Comparison of ENCODE assay signal across 9 mouse cellular contexts in genomic region chr4:147902906-147903500, GRCm38 (mm10). TPM values are rescaled to one million over a fixed set of nuclear protein-coding genes. Genes with fewer than 3 reads are reported as not detected.
DNase-seq lines count a peak whose midpoint lies in the region; ATAC-seq and TF ChIP-seq lines count a peak whose summit lies in the region.
"Had no signal": no experiment of that assay in that cellular context is flagged by ENCODE, and none has a peak within 500 bp of the region (broad histone marks: within the 10 kb centered on the region; RNA-seq: fewer than 3 reads in every experiment).

No protein-coding gene starts in this region.

- no peak for DNase-seq in heart, adult 8-10 months (ENCODE audit: low spot score)
- DNase-seq in testis, postnatal 14 days (ENCODE audit: low spot score): no peak
- peak; percentile 49 to 53 for DNase-seq in kidney, postnatal 36 days
- peak; percentile 66 for DNase-seq in yolk sac, embryonic 10.5 days (ENCODE audit: low spot score)
- no peak for DNase-seq in left cerebral cortex, postnatal 36 days (ENCODE audit: low spot score in 2 of 2)
- no peak for DNase-seq in left cerebral cortex, postnatal 25 days (ENCODE audit: low spot score in 2 of 2)
- DNase-seq: cerebellum, adult 8-10 months had no signal

- H3K36me3 ChIP-seq in heart, embryonic 14.5 days (ENCODE audit: control insufficient read depth, insufficient read depth, low read length): peaks cover 53% of the 10 kb centered on the region
- H3K36me3 ChIP-seq in testis, adult 2 months (ENCODE audit: control insufficient read depth, insufficient read depth, low read length): peaks cover 4% of the 10 kb centered on the region

- 86% methylated on average over 12 of the region's 12 CpGs for WGBS in heart, embryonic 14.5 days

- peaks cover 28 to 39% of the 10 kb centered on the region in 2 experiments for H3K4me1 ChIP-seq in heart, embryonic 14.5 days (ENCODE audit: control insufficient read depth in 2 of 2, insufficient read depth in 2 of 2, low read length in 2 of 2)
- peaks cover 13% of the 10 kb centered on the region for H3K4me1 ChIP-seq in testis, adult 2 months (ENCODE audit: control insufficient read depth, insufficient read depth, low read length)

- H3K9me3 ChIP-seq in heart, embryonic 14.5 days (ENCODE audit: control insufficient read depth, low read length): no peaks in the 10 kb centered on the region

- H3K4me3 ChIP-seq in heart, embryonic 14.5 days (ENCODE audit: control insufficient read depth in 1 of 2, insufficient read depth in 1 of 2, low read depth in 1 of 2, low read length in 2 of 2): peak overlapping the region; percentile 85 to 96; a peak in 2 of 4 replicates
- H3K4me3 ChIP-seq in testis, adult 2 months (ENCODE audit: control insufficient read depth, low read depth, low read length): peak overlapping the region; percentile 100

- no peaks in the 10 kb centered on the region for H3K27me3 ChIP-seq in heart, embryonic 14.5 days (ENCODE audit: control insufficient read depth, insufficient read depth, low read length)
- H3K27me3 ChIP-seq in testis, adult 2 months (ENCODE audit: control insufficient read depth, insufficient read depth, low read length): no peaks in the 10 kb centered on the region

- intact Hi-C loops in left cerebral cortex, postnatal 36 days (cut with DNase I): no loop called here
- intact Hi-C loops in left cerebral cortex, postnatal 25 days (cut with DNase I): no loop called here

- TF ChIP-seq POLR2A in testis, adult 2 months (IDR thresholded peaks at IDR 0.05; ENCODE audit: control insufficient read depth, low read depth, low read length): no peak

- H3K9ac ChIP-seq in heart, embryonic 14.5 days (ENCODE audit: low read length): peak overlapping the region; percentile 97; the same call in 1 of the 2 replicates

- H3K27ac ChIP-seq in heart, embryonic 14.5 days (replicated peaks in 1 of 2; ENCODE audit: control insufficient read depth in 1 of 2, insufficient read depth in 1 of 2, low read depth in 2 of 2, low read length in 2 of 2): no peak overlapping the region
- H3K27ac ChIP-seq in testis, adult 2 months (ENCODE audit: control insufficient read depth, insufficient read depth, low read depth, low read length): no peak overlapping the region

- H3K4me2 ChIP-seq in heart, embryonic 14.5 days (ENCODE audit: low read length): peak overlapping the region; percentile 78

- no peak for ATAC-seq in heart, embryonic 14.5 days (ENCODE audit: insufficient number of reproducible peaks, insufficient read depth, low FRiP score, low read depth)

- TF ChIP-seq CTCF in testis, adult 2 months (IDR thresholded peaks at IDR 0.05; ENCODE audit: control insufficient read depth, insufficient read depth, insufficient replicate concordance, low read depth, low read length): no peak

RNA-seq across cellular contexts. Expression of gene Mfn2, which starts 1.5 kb away (rescaled TPM):
- 107 and 117 TPM in 2 replicates for polyA plus RNA-seq in heart, embryonic 14.5 days (2014; fragmentation: Nextera tagmentation; extraction: Ambion mirVana)
- total RNA-seq in heart, adult 8-10 months (2022): 100 to 1,000 TPM; 664 to 803 (median 747) TPM
- 142 and 153 TPM in 2 replicates for polyA plus RNA-seq in testis, adult 2 months (2012; rRNA removed)
- 100 to 1,000 TPM; 181 to 206 TPM for total RNA-seq in left cerebral cortex, postnatal 36 days (2021)
- total RNA-seq in left cerebral cortex, postnatal 25 days (2021): 100 to 1,000 TPM; 187 to 193 TPM

RNA-seq across cellular contexts. Expression of gene Plod1, which starts 33.6 kb away (rescaled TPM):
- 50.1 and 50.7 TPM in 2 replicates for polyA plus RNA-seq in heart, embryonic 14.5 days (2014; fragmentation: Nextera tagmentation; extraction: Ambion mirVana)
- 10 to 100 TPM; 52.7 to 66.9 (median 61.3) TPM for total RNA-seq in heart, adult 8-10 months (2022)
- polyA plus RNA-seq in testis, adult 2 months (2012; rRNA removed): 7.2 and 8.8 TPM in 2 replicates
- total RNA-seq in left cerebral cortex, postnatal 36 days (2021): 10 to 100 TPM; 15.7 to 16.5 TPM
- total RNA-seq in left cerebral cortex, postnatal 25 days (2021): 10 to 100 TPM; 17.6 to 19.9 TPM

RNA-seq across cellular contexts. Expression of gene Fv1, which starts 34.2 kb away (rescaled TPM):
- polyA plus RNA-seq in heart, embryonic 14.5 days (2014; fragmentation: Nextera tagmentation; extraction: Ambion mirVana): 8.8 and 9.2 TPM in 2 replicates
- 10 to 100 TPM; 17.8 to 23.1 (median 20.2) TPM for total RNA-seq in heart, adult 8-10 months (2022)
- polyA plus RNA-seq in testis, adult 2 months (2012; rRNA removed): 1.4 and 1.8 TPM in 2 replicates
- 1 to 10 TPM; 8.7 to 9.5 TPM for total RNA-seq in left cerebral cortex, postnatal 36 days (2021)
- 1 to 10 TPM; 8.9 to 9.5 TPM for total RNA-seq in left cerebral cortex, postnatal 25 days (2021)

RNA-seq across cellular contexts. Expression of gene Miip, which starts 34.4 kb away (rescaled TPM):
- 18.9 and 23.0 TPM in 2 replicates for polyA plus RNA-seq in heart, embryonic 14.5 days (2014; fragmentation: Nextera tagmentation; extraction: Ambion mirVana)
- total RNA-seq in heart, adult 8-10 months (2022): 1 to 10 TPM; 6.0 to 9.4 (median 7.2) TPM
- 96.6 and 116 TPM in 2 replicates for polyA plus RNA-seq in testis, adult 2 months (2012; rRNA removed)
- 10 to 100 TPM; 12.8 to 22.4 TPM for total RNA-seq in left cerebral cortex, postnatal 36 days (2021)
- total RNA-seq in left cerebral cortex, postnatal 25 days (2021): 10 to 100 TPM; 16.2 to 18.3 TPM

RNA-seq across cellular contexts. Expression of gene 2510039O18Rik, which starts 37.7 kb away (rescaled TPM):
- polyA plus RNA-seq in heart, embryonic 14.5 days (2014; fragmentation: Nextera tagmentation; extraction: Ambion mirVana): 19.3 and 22.1 TPM in 2 replicates
- 10 to 100 TPM; 35.8 to 43.1 (median 39.7) TPM for total RNA-seq in heart, adult 8-10 months (2022)
- polyA plus RNA-seq in testis, adult 2 months (2012; rRNA removed): 35.5 and 38.1 TPM in 2 replicates
- 10 to 100 TPM; 27.4 to 29.1 TPM for total RNA-seq in left cerebral cortex, postnatal 36 days (2021)
- 10 to 100 TPM; 29.0 to 30.6 TPM for total RNA-seq in left cerebral cortex, postnatal 25 days (2021)

Comparison
In these comparisons a context has a peak if more than half of its experiments do, and no peak if none do; other contexts are left out.
1. DNase-seq: peak in kidney, postnatal 36 days (2 of 2) and yolk sac, embryonic 10.5 days (single experiment); none in heart, adult 8-10 months (single experiment), testis, postnatal 14 days (single experiment), left cerebral cortex, postnatal 36 days (0 of 2) and left cerebral cortex, postnatal 25 days (0 of 2).